Mouse (Mus musculus) gastrocnemius, postnatal 36 days (tissue): ENCODE measurements around the gene Mrpl43. TPM values are rescaled to one million over a fixed set of nuclear protein-coding genes. Genes with fewer than 3 reads are reported as not detected.
A peak's percentile ranks its signal among the peaks of the same experiment; 100 is the strongest.

Experiments used
- DNase-seq, 2 experiments: peaks; one replicate each; pipeline ENCODE4 v3.0.0; 2022
- intact Hi-C: fragments of 180-260 bp; cut with DNase I; formaldehyde crosslinking; loops from one replicate; pipeline ENCODE4 v1.15.1; 2025
- total RNA-seq, 2 experiments: library from RNA; stranded (reverse); gene quantifications; 2 replicates each; pipeline ENCODE4 v1.2.3; 2021

The Mrpl43 gene
- total RNA-seq, 2 experiments from 2014 or later, result 33.7 to 35.1 TPM

GRCm38 (mm10) chr19:45013581-45014225 lies 7.5 kb upstream of the Mrpl43 start:
- no peak for DNase-seq
- intact Hi-C loops, result loop anchor here (2.0 kb wide), 1 partner anchor 17 kb away; no protein-coding TSS in a partner anchor

- DNase-seq, result no peak
- intact Hi-C loops, result loop anchor here (2.0 kb wide), 1 partner anchor 18 kb away; no protein-coding TSS in a partner anchor
These were observed 6.4 kb upstream of the Mrpl43 start for GRCm38 (mm10) chr19:45012636-45013035.

- intact Hi-C loops, result loop anchor here (2.0 kb wide), 1 partner anchor 19 kb away; no protein-coding TSS in a partner anchor
- DNase-seq, result no peak
These were observed 6.0 kb upstream of the Mrpl43 start for GRCm38 (mm10) chr19:45012219-45012618.

GRCm38 (mm10) chr19:45010646-45011045 lies 4.4 kb upstream of the Mrpl43 start:
- no peak for DNase-seq
- intact Hi-C loops, result no loop called here

GRCm38 (mm10) chr19:45007425-45008191 lies 1.4 kb upstream of the Mrpl43 start:
- intact Hi-C loops, result no loop called here

GRCm38 (mm10) chr19:45007021-45007420 lies 779 bp upstream of the Mrpl43 start:
- intact Hi-C loops, result no loop called here

More at GRCm38 (mm10) chr19:45007425-45008191, 1.4 kb upstream of the Mrpl43 start:
- no peak for DNase-seq

GRCm38 (mm10) chr19:45005444-45005843 lies 798 bp downstream of the Mrpl43 start, which contains the start of gene Twnk:
TSS of gene Twnk (plus strand) at chr19:45005663.
- DNase-seq, result no peak
- intact Hi-C loops, result no loop called here

More at GRCm38 (mm10) chr19:45007021-45007420, 779 bp upstream of the Mrpl43 start:
- no peak for DNase-seq

- intact Hi-C loops, result no loop called here
- DNase-seq, result no peak
These were observed 2.3 kb downstream of the Mrpl43 start for GRCm38 (mm10) chr19:45003740-45004516.

GRCm38 (mm10) chr19:45002301-45002700 lies 3.9 kb downstream of the Mrpl43 start:
- no peak for DNase-seq
- intact Hi-C loops, result no loop called here

- intact Hi-C loops, result no loop called here
- DNase-seq, result peak in 1 of 2 experiments; percentile 10
These were observed 6.6 kb downstream of the Mrpl43 start for GRCm38 (mm10) chr19:44999647-45000046.

- intact Hi-C loops, result no loop called here
These were observed 8.5 kb downstream of the Mrpl43 start for GRCm38 (mm10) chr19:44997786-44998185.

GRCm38 (mm10) chr19:44992712-44993111 lies 13.5 kb downstream of the Mrpl43 start:
- DNase-seq, result no peak
- intact Hi-C loops, result no loop called here

More at GRCm38 (mm10) chr19:44997786-44998185, 8.5 kb downstream of the Mrpl43 start:
- DNase-seq, result no peak

- no peak for DNase-seq
- intact Hi-C loops, result no loop called here
These were observed 14.0 kb downstream of the Mrpl43 start for GRCm38 (mm10) chr19:44992246-44992645.

- intact Hi-C loops, result no loop called here
- DNase-seq, result no peak
These were observed 15.2 kb downstream of the Mrpl43 start for GRCm38 (mm10) chr19:44991031-44991430.

- DNase-seq, result no peak
- intact Hi-C loops, result no loop called here
These were observed 16.4 kb downstream of the Mrpl43 start for GRCm38 (mm10) chr19:44989567-44990495.

- intact Hi-C loops, result no loop called here
- DNase-seq, result no peak
These were observed 17.2 kb downstream of the Mrpl43 start, which contains the start of gene Sema4g for GRCm38 (mm10) chr19:44988831-44989566. TSS of gene Sema4g (plus strand) at chr19:44989101.

GRCm38 (mm10) chr19:44988321-44988720 lies 17.9 kb downstream of the Mrpl43 start:
- intact Hi-C loops, result no loop called here
- no peak for DNase-seq

GRCm38 (mm10) chr19:44987851-44988250 lies 18.4 kb downstream of the Mrpl43 start:
- intact Hi-C loops, result no loop called here
- DNase-seq, result no peak

GRCm38 (mm10) chr19:44987004-44987403 lies 19.2 kb downstream of the Mrpl43 start:
- DNase-seq, result no peak
- intact Hi-C loops, result no loop called here
